Mouse (Mus musculus) embryonic fibroblast, embryonic 13.5 days (primary cell): ENCODE data around the gene Natd1.

ENCODE experiments used
- CTCF ChIP-seq: IDR thresholded peaks from 2 replicates; pipeline ENCODE4 v1.5.1; 2011; ENCODE audit warnings: mild to moderate bottlenecking, control low read depth, low read length, moderate library complexity, borderline replicate concordance; ENCODE audit not compliant: insufficient read depth
- POLR2A ChIP-seq: IDR thresholded peaks from 2 replicates; pipeline ENCODE4 v1.6.1; 2011; ENCODE audit warnings: low read depth, mild to moderate bottlenecking, control low read depth, low read length, moderate library complexity

DNA sequence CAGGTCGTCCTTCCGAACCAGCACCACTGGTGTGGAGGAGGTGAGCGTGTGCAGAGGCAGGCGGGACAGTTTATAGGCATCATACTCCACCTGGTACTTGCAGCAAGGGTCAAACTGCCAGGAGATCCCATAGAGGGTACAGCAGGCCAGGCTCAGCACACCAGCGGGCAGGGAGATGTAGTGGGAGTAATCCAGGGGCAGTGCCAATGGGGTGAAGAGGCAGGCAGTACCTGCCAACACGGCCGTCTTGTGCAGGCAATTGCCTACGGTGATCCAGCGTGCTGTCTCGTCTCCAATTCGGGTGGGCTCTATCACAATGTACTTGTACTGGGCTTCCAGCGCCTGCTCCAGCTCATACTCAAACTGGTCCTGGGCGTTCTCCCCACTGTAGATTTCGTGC lies 49.6 kb downstream of the Natd1 start:
- TF ChIP-seq CTCF (no peak), POLR2A (no peak)
